Mouse (Mus musculus) limb, embryonic 14.5 days (tissue): ENCODE data around the gene Nol9. TPM values are rescaled to one million over a fixed set of nuclear protein-coding genes. Genes with fewer than 3 reads are reported as not detected.
A peak's percentile ranks its signal among the peaks of the same experiment; 100 is the strongest.

Experiments used
- ATAC-seq: fragments of 200-750 bp; cut with Nextera tagmentation; 2 replicates; pipeline ENCODE4 v1.8.0; 2017; ENCODE audit warnings: low read depth, moderate number of reproducible peaks, moderate TSS enrichment; ENCODE audit not compliant: low FRiP score
- DNase-seq: peaks from one replicate; pipeline ENCODE4 v3.0.0-alpha.2; 2015; ENCODE audit warnings: low spot score
- H3K27ac ChIP-seq: fragments of 300-500 bp; sonication (generic); replicated peaks from 2 replicates; pipeline ENCODE4 v1.5.1; 2014; ENCODE audit warnings: low read depth, mild to moderate bottlenecking, low read length, moderate library complexity, mixed read lengths
- H3K27me3 ChIP-seq: fragments of 300-500 bp; sonication (generic); 2 replicates; pipeline ENCODE4 v1.6.1; 2014; ENCODE audit warnings: low read length, mixed read lengths; ENCODE audit not compliant: control insufficient read depth, insufficient read depth
- H3K36me3 ChIP-seq: fragments of 300-500 bp; sonication (generic); 2 replicates; pipeline ENCODE4 v1.6.1; 2014; ENCODE audit warnings: mild to moderate bottlenecking, low read length, moderate library complexity, mixed read lengths; ENCODE audit not compliant: control insufficient read depth, insufficient read depth
- H3K4me1 ChIP-seq: fragments of 300-500 bp; sonication (generic); 2 replicates; pipeline ENCODE4 v1.6.1; 2014; ENCODE audit warnings: antibody characterized with exemption, low read length, mixed read lengths; ENCODE audit not compliant: control insufficient read depth, insufficient read depth
- H3K4me2 ChIP-seq: fragments of 300-500 bp; sonication (generic); replicated peaks from 2 replicates; pipeline ENCODE4 v1.6.1; 2014; ENCODE audit warnings: low read depth, mild to moderate bottlenecking, low read length, moderate library complexity; ENCODE audit not compliant: severe bottlenecking
- H3K4me3 ChIP-seq: fragments of 300-500 bp; sonication (generic); replicated peaks from 2 replicates; pipeline ENCODE4 v1.5.1; 2014; ENCODE audit warnings: low read length
- H3K9ac ChIP-seq: fragments of 300-500 bp; sonication (generic); 2 replicates; pipeline ENCODE4 v1.6.1; 2014; ENCODE audit warnings: mild to moderate bottlenecking, low read depth, low read length, moderate library complexity; ENCODE audit not compliant: severe bottlenecking
- H3K9me3 ChIP-seq: fragments of 300-500 bp; sonication (generic); 2 replicates; pipeline ENCODE4 v1.6.1; 2016; ENCODE audit warnings: low read length; ENCODE audit not compliant: control insufficient read depth
- POLR2A ChIP-seq: fragments of 200-500 bp; IDR thresholded peaks from 2 replicates; pipeline ENCODE4 v1.8.0; 2012; ENCODE audit warnings: inconsistent platforms, mild to moderate bottlenecking, moderate library complexity, borderline replicate concordance; ENCODE audit not compliant: insufficient read depth, insufficient read length; ENCODE audit errors: extremely low read depth
- WGBS: fragments of 180-500 bp; shearing (Covaris S2); extraction: QIAGEN DNeasy Blood & Tissue Kit; methylation state at CpG from one replicate; pipeline ENCODE4 v1.1.7; 2014; 5-methylcytosine and 5-hydroxymethylcytosine counted together
- polyA plus RNA-seq, 2 experiments: library from polyadenylated mRNA; depleted of rRNA in 1 of 2; stranded (reverse) in 1 of 2; unstranded in 1 of 2; fragments of >200 nt; fragmentation: Nextera tagmentation in 1 of 2; extraction: Ambion mirVana in 1 of 2; gene quantifications; 2 replicates each; pipeline versions ENCODE4 v1.2.1 to v1.2.3; 2012 to 2014

Gene Nol9
- polyA plus RNA-seq, 2 experiments = 25.9 to 28.5 TPM

DNA sequence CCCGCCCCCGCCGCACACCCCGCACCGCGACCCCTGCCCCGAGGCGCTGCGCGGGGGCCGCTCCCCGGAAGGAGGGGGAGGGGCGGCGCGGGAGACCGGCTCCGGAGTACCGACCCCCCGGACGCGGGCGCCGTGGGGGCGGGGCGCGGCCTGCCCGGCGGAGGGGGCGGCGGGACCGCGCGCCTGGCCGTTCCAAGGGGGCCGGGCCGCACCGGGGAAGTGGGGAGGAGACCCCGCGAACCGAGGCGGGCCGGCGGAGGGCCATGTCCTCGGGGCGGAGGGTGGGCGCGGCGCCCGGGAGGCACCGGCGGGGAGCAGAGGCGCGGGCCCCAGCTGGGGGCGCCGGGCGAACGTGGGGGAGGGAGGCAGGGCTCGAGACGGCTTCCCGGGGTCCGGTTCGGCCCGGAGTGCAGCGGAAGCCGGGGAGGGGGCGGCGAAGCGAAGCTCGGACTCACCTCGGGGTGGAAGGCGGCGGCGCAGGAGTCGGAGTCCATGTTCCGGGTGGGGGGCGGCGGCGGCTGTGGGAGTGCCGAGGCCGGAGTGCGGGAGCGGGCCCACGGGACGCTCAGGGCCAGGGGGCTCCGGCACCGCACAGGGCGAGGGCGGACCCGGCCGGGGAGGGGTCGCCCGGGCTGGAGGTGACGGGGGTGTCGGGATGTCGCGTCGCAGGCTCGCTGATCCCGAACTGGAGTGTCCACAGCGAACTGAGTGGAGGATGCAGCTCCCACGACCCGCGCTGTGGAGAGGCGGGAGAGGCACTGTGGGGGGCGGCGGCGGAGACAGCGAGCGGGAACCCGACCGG, 43.5 kb upstream of the Nol9 start:
- Histone ChIP-seq H3K36me3 (peaks cover 33% of the 10 kb centered on the region), H3K4me1 (peaks cover 16% of the 10 kb centered on the region; the same call in 1 of the 2 replicates), H3K27ac (peak overlapping the region; percentile 82), H3K4me3 (peak overlapping the region; percentile 99), H3K27me3 (no peaks in the 10 kb centered on the region), H3K9ac (peak overlapping the region; percentile 92), H3K9me3 (no peaks in the 10 kb centered on the region), H3K4me2 (peak overlapping the region; percentile 71)
- ATAC-seq (no peak), DNase-seq (no peak)
- TF ChIP-seq POLR2A = 0 out of 2 replicates have a peak, but pooled peaks have one; percentile 54
- 0% methylated on average over 29 of the region's 111 CpGs for whole genome bisulfite sequencing

DNA sequence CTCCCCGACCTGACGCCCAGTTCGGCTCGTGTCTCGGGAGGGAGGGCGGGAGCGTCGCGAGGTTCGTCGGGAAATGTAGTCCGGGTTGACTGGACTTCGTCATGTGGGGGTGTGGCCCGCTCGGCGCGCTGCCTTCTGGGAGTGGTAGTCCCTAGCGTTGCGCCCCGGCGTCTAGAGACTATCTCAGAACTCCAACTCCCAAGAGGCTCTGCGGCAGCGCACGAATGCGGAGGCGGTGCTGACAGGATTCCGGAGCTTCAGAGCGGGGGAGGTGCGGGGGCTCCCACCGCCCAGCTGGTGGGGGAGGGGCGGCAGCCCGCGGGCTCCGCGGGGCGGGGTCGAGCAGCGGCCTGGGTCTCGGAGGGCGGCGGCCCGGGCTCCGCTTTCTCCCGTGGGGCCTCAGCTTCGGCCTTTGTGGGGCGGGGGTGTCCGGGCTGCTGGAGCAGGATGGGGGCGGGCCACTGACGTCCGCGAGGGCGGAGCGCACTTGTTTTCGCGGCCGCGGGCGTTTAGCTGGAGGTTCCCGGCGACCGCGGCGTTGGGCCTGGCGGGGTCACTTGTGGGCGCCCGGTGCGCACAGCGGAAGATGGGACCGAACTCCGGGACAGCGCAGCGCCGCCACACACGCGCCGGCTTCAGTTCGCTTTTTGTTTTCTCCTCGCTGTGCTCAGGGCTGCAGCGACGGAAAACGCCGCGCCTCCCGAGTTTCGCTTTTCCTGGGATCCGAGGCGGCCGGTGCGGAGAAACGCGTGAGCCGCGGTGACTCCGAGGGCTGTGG, 42.8 kb upstream of the Nol9 start, which contains the start of gene Phf13:
Gene Phf13 (minus strand): TSS at position 86 of the 778 bp plus-strand sequence.
- H3K4me1 ChIP-seq = peaks cover 19% of the 10 kb centered on the region; the same call in 1 of the 2 replicates
- 4% methylated on average over 58 of the region's 94 CpGs for WGBS
- H3K36me3 ChIP-seq = peaks cover 25% of the 10 kb centered on the region

DNA sequence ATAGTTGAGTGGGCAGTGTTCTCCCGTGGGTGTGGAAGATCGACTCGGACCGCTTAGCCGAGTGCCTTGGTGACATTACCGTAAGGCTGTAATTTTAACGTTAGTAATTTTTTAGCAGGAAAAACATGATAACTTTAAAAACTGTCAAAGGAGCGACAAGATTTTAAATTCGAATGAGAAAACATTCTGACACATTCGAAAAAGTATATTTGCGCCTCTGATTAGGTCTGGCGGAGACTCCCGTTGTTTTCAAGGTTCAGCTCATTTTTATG, 42.2 kb upstream of the Nol9 start:
- no peak for ATAC-seq
- 4% methylated on average over 13 of the region's 13 CpGs for WGBS
- no peaks in the 10 kb centered on the region for H3K27me3 ChIP-seq

More for the DNA sequence above, 42.8 kb upstream of the Nol9 start, which contains the start of gene Phf13:
- DNase-seq (peak; percentile 100), ATAC-seq (peak; percentile 96)
- Histone ChIP-seq H3K9me3 (no peaks in the 10 kb centered on the region), H3K27me3 (no peaks in the 10 kb centered on the region), H3K4me3 (peak within 1 kb of the TSS; percentile 99), H3K4me2 (peak within 1 kb of the TSS; percentile 71), H3K9ac (peak within 1 kb of the TSS; percentile 92), H3K27ac (peak within 1 kb of the TSS; percentile 86)
- TF ChIP-seq POLR2A = 0 out of 2 replicates have a peak, but pooled peaks have one; percentile 0

DNA sequence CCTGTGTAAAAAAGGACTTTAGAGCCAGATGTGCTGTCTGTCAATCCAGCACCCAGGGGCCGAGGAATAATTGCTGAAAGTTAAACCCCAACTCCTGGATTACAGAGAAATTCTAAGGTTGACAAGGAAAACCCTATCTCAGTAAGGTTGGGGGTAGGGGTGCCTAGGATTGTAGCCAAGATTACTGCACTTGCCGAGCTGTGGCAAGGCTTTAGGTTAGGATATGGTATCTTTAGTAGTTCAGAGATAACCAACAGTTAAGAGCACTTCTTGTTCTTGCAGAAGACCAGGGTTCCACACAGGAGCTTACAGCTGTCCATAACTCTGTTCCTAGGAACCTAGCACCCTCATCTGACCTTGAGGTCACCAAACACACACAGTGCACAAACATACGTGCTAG, 41.4 kb upstream of the Nol9 start:
- H3K4me2 ChIP-seq = peak overlapping the region; percentile 48
- H3K36me3 ChIP-seq = peaks cover 11% of the 10 kb centered on the region; the same call in 1 of the 2 replicates
- TF ChIP-seq POLR2A = no peak
- no peaks in the 10 kb centered on the region for H3K9me3 ChIP-seq
- ATAC-seq (no peak), DNase-seq (no peak)
- no peaks in the 10 kb centered on the region for H3K27me3 ChIP-seq
- no peak overlapping the region for H3K9ac ChIP-seq
- no peak overlapping the region for H3K27ac ChIP-seq
- H3K4me3 ChIP-seq = peak overlapping the region; percentile 99
- peaks cover 19% of the 10 kb centered on the region; the same call in 1 of the 2 replicates for H3K4me1 ChIP-seq
- WGBS = 64% methylated on average over 3 of the region's 3 CpGs

More for the DNA sequence above, 42.2 kb upstream of the Nol9 start:
- Histone ChIP-seq H3K4me3 (peak overlapping the region; percentile 99), H3K36me3 (peaks cover 20% of the 10 kb centered on the region), H3K4me2 (peak overlapping the region; percentile 48), H3K27ac (peak overlapping the region; percentile 86), H3K9me3 (no peaks in the 10 kb centered on the region), H3K4me1 (peaks cover 19% of the 10 kb centered on the region; the same call in 1 of the 2 replicates), H3K9ac (peak overlapping the region; percentile 77)
- DNase-seq = no peak
- TF ChIP-seq POLR2A = no peak

DNA sequence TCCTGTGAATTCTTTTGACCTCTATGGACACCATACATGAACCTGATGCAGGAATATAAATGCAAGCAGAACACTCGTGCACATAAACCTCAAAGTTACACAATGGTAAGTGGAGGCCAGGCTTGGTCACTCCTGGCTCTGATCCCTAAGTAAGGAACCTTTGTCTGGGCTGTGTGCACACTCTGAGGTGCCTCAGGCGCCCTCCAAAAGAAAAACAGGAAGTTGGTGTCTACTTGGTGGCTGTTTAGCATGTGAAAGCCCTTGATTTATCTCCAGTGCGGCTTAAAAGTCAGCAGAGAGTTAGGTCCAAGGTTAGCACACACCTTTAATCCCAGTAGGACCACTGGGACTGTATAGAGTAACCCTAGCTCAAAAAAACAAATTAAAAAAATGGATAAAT, 39.6 kb upstream of the Nol9 start:
- no peaks in the 10 kb centered on the region for H3K27me3 ChIP-seq
- no peak for TF ChIP-seq POLR2A

More for the DNA sequence above, 39.6 kb upstream of the Nol9 start:
- no peaks in the 10 kb centered on the region for H3K9me3 ChIP-seq
- H3K9ac ChIP-seq = no peak overlapping the region
- peaks cover 10% of the 10 kb centered on the region; the same call in 1 of the 2 replicates for H3K4me1 ChIP-seq
- ATAC-seq (no peak), DNase-seq (no peak)
- no peak overlapping the region for H3K4me2 ChIP-seq
- no peaks in the 10 kb centered on the region for H3K36me3 ChIP-seq
- WGBS = 66% methylated on average over 3 of the region's 3 CpGs
- H3K4me3 ChIP-seq = no peak overlapping the region
- H3K27ac ChIP-seq = no peak overlapping the region
